Mouse (Mus musculus): ENCODE results near the gene Ubac1. TPM values are rescaled to one million over a fixed set of nuclear protein-coding genes. Genes with fewer than 3 reads are reported as not detected.

The Ubac1 gene
- polyA plus RNA-seq, 1 experiment from 2014 or later = 119 TPM

- H3K9me3 ChIP-seq = no peaks in the 10 kb centered on the region
- no peak overlapping the region for H3K4me3 ChIP-seq
- H3K9ac ChIP-seq (replicated peaks) = no peak overlapping the region
- ATAC-seq (replicated peaks) = no peak
- peaks cover 10% of the 10 kb centered on the region for H3K4me1 ChIP-seq
- H3K27me3 ChIP-seq = no peaks in the 10 kb centered on the region
- H3K4me2 ChIP-seq (replicated peaks) = no peak overlapping the region
- H3K27ac ChIP-seq (replicated peaks) = no peak overlapping the region
- 59% methylated on average over 5 of the region's 5 CpGs for WGBS
- no peaks in the 10 kb centered on the region for H3K36me3 ChIP-seq
Measured at GRCm38 (mm10) chr2:25986601-25987000, 34.9 kb downstream of the Ubac1 start.

DNA sequence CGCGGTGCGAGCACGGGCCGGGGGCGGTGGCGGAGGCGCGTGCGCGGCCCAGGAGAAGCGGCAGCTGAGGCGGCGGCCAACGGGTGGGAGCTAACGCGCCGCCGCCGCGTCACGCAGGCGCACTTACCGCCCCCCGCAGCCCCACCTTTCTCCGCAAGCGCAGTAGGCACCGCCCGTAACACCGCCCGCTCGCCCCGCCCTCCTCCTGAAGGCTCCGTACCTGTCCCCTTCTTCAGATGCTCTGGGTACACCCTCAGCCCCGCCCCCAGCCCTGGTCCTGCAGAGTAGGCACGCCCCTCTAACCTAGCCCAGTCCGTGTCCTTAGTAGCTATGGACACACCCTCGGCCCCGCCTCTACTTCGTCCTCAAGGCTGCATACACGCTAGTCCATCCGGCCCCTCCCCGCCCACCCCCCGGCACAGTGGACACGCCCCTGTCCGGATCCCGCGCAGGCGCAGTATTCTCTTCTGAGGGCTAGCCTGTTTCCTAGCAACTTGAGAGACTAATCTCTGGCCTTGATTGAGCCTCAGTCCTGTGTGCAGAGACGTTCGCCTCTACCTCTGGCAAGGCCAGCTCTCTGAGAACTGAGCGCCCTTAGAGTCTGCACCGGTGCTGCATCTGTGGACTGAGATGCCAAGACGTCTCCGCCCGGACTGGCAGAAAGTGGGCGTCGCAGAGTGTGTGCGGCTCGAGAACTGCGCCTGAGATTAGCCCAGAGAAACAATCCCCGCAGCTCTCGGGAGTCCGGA, 38.2 kb downstream of the Ubac1 start, which contains the start of gene Camsap1:
Gene Camsap1 (minus strand): TSS at position 124 of the 749 bp plus-strand sequence.
- Histone ChIP-seq H3K9me3 (no peaks in the 10 kb centered on the region), H3K4me2 (replicated peaks) (peak within 1 kb of the TSS; percentile 84), H3K36me3 (no peaks in the 10 kb centered on the region), H3K9ac (replicated peaks) (peak within 1 kb of the TSS; percentile 98), H3K4me1 (peaks cover 43% of the 10 kb centered on the region), H3K27me3 (no peaks in the 10 kb centered on the region), H3K27ac (replicated peaks) (peak within 1 kb of the TSS; percentile 95), H3K4me3 (peak within 1 kb of the TSS; percentile 96)
- WGBS = under 1% methylated on average over 42 of the region's 64 CpGs
- peak; percentile 98 for ATAC-seq (replicated peaks)

DNA sequence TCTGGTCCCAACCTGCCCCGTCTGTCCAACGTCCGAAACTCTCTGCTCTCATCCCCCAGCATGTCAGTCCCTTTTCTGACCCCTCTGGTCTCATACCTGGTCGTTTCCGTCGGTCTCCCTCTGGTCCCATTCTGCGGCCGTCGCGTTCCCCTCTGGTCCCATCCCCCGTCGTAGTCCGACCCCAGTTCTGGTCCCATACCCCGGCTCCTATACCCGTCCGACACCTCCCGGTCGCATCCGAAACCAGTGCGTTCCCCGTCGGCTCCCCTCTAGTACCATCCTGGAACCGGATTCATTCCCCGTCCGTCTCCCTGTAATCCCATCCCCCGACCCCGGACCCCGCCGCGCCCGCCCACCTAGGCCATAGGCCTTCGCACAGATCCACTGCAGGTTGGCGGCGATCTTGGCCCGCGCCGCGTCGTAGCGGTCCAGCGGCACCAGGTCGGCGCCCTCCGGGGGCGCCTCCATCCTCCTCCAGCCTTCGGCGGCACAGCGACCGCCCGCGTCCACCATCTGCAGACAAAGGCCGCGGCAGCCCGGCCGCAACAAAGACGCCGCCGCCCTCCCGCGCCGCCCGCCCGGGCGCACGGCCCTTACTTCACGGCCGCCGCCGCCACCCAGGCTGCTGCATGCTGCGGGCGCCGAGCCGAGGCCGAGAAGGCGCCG, 39.0 kb downstream of the Ubac1 start:
- H3K4me3 ChIP-seq = peak overlapping the region; percentile 96
- ATAC-seq (replicated peaks) = peak; percentile 24
- H3K4me1 ChIP-seq = peaks cover 51% of the 10 kb centered on the region
- no peaks in the 10 kb centered on the region for H3K9me3 ChIP-seq
- no peaks in the 10 kb centered on the region for H3K27me3 ChIP-seq
- WGBS = 1% methylated on average over 70 of the region's 76 CpGs
- H3K9ac ChIP-seq (replicated peaks) = peak overlapping the region; percentile 98
- H3K36me3 ChIP-seq = no peaks in the 10 kb centered on the region
- peak overlapping the region; percentile 84 for H3K4me2 ChIP-seq (replicated peaks)
- peak overlapping the region; percentile 95 for H3K27ac ChIP-seq (replicated peaks)

- Histone ChIP-seq H3K9me3 (no peaks in the 10 kb centered on the region), H3K4me2 (replicated peaks) (peak overlapping the region; percentile 84), H3K27me3 (no peaks in the 10 kb centered on the region), H3K36me3 (no peaks in the 10 kb centered on the region), H3K4me1 (peaks cover 54% of the 10 kb centered on the region), H3K27ac (replicated peaks) (peak overlapping the region; percentile 95), H3K4me3 (peak overlapping the region; percentile 96), H3K9ac (replicated peaks) (peak overlapping the region; percentile 98)
- 1% methylated on average over 16 of the region's 16 CpGs for WGBS
- ATAC-seq (replicated peaks) = no peak
Measured at GRCm38 (mm10) chr2:25982052-25982425, 39.5 kb downstream of the Ubac1 start.

GRCm38 (mm10) chr2:25978997-25979396, 42.5 kb downstream of the Ubac1 start:
- H3K4me2 ChIP-seq (replicated peaks) = no peak overlapping the region
- 83% methylated on average over 4 of the region's 4 CpGs for WGBS
- no peaks in the 10 kb centered on the region for H3K27me3 ChIP-seq
- no peak overlapping the region for H3K27ac ChIP-seq (replicated peaks)
- no peaks in the 10 kb centered on the region for H3K36me3 ChIP-seq
- H3K4me1 ChIP-seq = peaks cover 59% of the 10 kb centered on the region
- no peaks in the 10 kb centered on the region for H3K9me3 ChIP-seq
- no peak overlapping the region for H3K4me3 ChIP-seq
- no peak for ATAC-seq (replicated peaks)
- no peak overlapping the region for H3K9ac ChIP-seq (replicated peaks)

DNA sequence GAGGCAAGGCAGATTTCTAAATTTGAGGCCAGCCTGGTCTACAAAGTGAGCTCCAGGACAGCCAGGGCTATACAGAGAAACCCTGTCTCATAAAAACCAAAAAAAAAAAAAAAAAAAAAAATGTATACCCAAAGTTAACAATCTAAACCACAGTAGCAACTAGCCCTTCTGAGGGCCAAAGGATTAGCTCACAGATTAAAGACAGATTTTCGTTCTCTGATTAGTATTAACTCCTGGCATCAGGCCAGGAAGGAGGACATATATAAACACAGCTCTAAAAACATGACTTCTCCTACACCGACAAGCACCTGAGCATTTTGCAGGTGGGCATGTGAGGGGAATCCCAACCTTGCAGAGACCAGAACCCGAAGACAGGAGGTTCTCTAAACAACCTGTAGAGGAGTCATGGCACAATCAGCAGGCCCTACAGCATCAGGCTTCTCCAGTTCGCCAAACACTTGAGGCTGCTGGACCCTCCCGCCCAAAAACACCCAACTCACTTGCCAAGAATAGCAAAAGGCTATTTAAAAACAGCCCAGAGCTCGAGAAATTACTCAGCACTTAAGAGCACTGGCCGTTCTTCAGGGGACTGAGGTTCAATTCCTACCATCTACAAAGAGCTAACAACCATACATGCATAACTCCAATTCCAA, 43.8 kb downstream of the Ubac1 start:
- no peaks in the 10 kb centered on the region for H3K9me3 ChIP-seq

GRCm38 (mm10) chr2:25975141-25975770, 46.3 kb downstream of the Ubac1 start:
- Histone ChIP-seq H3K27me3 (no peaks in the 10 kb centered on the region), H3K4me2 (replicated peaks) (no peak overlapping the region), H3K27ac (replicated peaks) (no peak overlapping the region), H3K9me3 (no peaks in the 10 kb centered on the region), H3K4me3 (no peak overlapping the region), H3K4me1 (peaks cover 45% of the 10 kb centered on the region), H3K36me3 (peaks cover 3% of the 10 kb centered on the region; the same call in 1 of the 2 replicates), H3K9ac (replicated peaks) (no peak overlapping the region)
- no peak for ATAC-seq (replicated peaks)
- WGBS = 92% methylated on average over 4 of the region's 4 CpGs

More for the DNA sequence above, 43.8 kb downstream of the Ubac1 start:
- WGBS = 73% methylated on average over 7 of the region's 7 CpGs
- Histone ChIP-seq H3K27me3 (no peaks in the 10 kb centered on the region), H3K36me3 (peaks cover 1% of the 10 kb centered on the region; the same call in 1 of the 2 replicates), H3K4me3 (no peak overlapping the region), H3K4me1 (peaks cover 57% of the 10 kb centered on the region), H3K9ac (replicated peaks) (no peak overlapping the region), H3K4me2 (replicated peaks) (no peak overlapping the region), H3K27ac (replicated peaks) (no peak overlapping the region)
- ATAC-seq (replicated peaks) = no peak

DNA sequence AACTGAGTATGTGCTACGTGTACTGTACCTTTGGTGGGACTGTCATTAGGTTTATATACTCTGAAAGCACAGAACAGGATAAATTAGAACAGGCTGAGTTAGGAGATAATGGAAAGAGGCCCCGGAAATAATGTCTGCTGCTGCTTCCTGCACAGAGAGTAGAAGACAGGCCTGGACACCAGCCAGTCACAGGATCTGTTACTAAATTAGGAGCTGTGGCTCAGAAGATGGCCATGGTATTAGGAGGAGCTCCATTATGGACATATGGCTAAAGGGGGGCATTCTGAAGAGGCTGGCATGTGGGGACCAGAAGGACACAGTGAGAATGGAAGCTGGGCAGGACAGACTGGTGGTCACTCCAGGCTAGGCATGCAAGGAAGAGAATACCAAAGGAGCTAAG, 51.1 kb downstream of the Ubac1 start:
- H3K27me3 ChIP-seq = no peaks in the 10 kb centered on the region
- H3K4me2 ChIP-seq (replicated peaks) = no peak overlapping the region
- 85% methylated on average over 2 of the region's 2 CpGs for WGBS
- no peaks in the 10 kb centered on the region for H3K9me3 ChIP-seq
- no peak overlapping the region for H3K9ac ChIP-seq (replicated peaks)
- H3K27ac ChIP-seq (replicated peaks) = no peak overlapping the region
- peaks cover 14% of the 10 kb centered on the region for H3K36me3 ChIP-seq
- H3K4me1 ChIP-seq = peaks cover 15% of the 10 kb centered on the region
- no peak overlapping the region for H3K4me3 ChIP-seq
- no peak for ATAC-seq (replicated peaks)

- 89% methylated on average over 4 of the region's 4 CpGs for WGBS
- no peaks in the 10 kb centered on the region for H3K9me3 ChIP-seq
- H3K4me3 ChIP-seq = no peak overlapping the region
- no peak overlapping the region for H3K27ac ChIP-seq (replicated peaks)
- no peak overlapping the region for H3K9ac ChIP-seq (replicated peaks)
- no peaks in the 10 kb centered on the region for H3K27me3 ChIP-seq
- H3K4me1 ChIP-seq = peaks cover 15% of the 10 kb centered on the region
- peaks cover 25% of the 10 kb centered on the region for H3K36me3 ChIP-seq
- no peak for ATAC-seq (replicated peaks)
- no peak overlapping the region for H3K4me2 ChIP-seq (replicated peaks)
Measured at GRCm38 (mm10) chr2:25969319-25969718, 52.2 kb downstream of the Ubac1 start.

- no peaks in the 10 kb centered on the region for H3K9me3 ChIP-seq
- ATAC-seq (replicated peaks) = no peak
- WGBS = 89% methylated on average over 3 of the region's 3 CpGs
- H3K4me3 ChIP-seq = no peak overlapping the region
- H3K9ac ChIP-seq (replicated peaks) = no peak overlapping the region
- H3K27me3 ChIP-seq = no peaks in the 10 kb centered on the region
- H3K36me3 ChIP-seq = peaks cover 67% of the 10 kb centered on the region
- H3K27ac ChIP-seq (replicated peaks) = no peak overlapping the region
- no peaks in the 10 kb centered on the region for H3K4me1 ChIP-seq
- H3K4me2 ChIP-seq (replicated peaks) = no peak overlapping the region
Measured at GRCm38 (mm10) chr2:25949291-25949690, 72.3 kb downstream of the Ubac1 start.

All from forebrain, embryonic 15.5 days (tissue).